Mouse (Mus musculus) forebrain, embryonic 14.5 days (tissue): ENCODE measurements at regions not wholly inside any gene's neighbourhood (a gene's known extent, or its start where the extent isn't known, plus 50 kb on each side); places are given as distances from the start of the nearest gene placed in this dataset.

Source experiments
- ATAC-seq: fragments of 200-750 bp; cut with Nextera tagmentation; 2 replicates; pipeline ENCODE4 v1.8.0; 2017; ENCODE audit warnings: mild to moderate bottlenecking, moderate library complexity
- DNase-seq: peaks from one replicate; pipeline ENCODE4 v3.0.0-alpha.2; 2015; ENCODE audit warnings: low spot score
- H3K27ac ChIP-seq: fragments of 300-500 bp; sonication (generic); 2 replicates; pipeline ENCODE4 v1.5.1; 2014; ENCODE audit warnings: low read depth, mild to moderate bottlenecking, control low read depth, low read length, moderate library complexity
- H3K27me3 ChIP-seq: fragments of 300-500 bp; sonication (generic); replicated peaks from 2 replicates; pipeline ENCODE4 v1.6.1; 2014; ENCODE audit warnings: low read length, control low read depth, mixed read lengths; ENCODE audit not compliant: control insufficient read depth, insufficient read depth
- H3K36me3 ChIP-seq: fragments of 300-500 bp; sonication (generic); 2 replicates; pipeline ENCODE4 v1.6.1; 2014; ENCODE audit warnings: low read length, control low read depth; ENCODE audit not compliant: control insufficient read depth, insufficient read depth
- H3K4me1 ChIP-seq: fragments of 300-500 bp; sonication (generic); 2 replicates; pipeline ENCODE4 v1.6.1; 2014; ENCODE audit warnings: antibody characterized with exemption, low read length, control low read depth; ENCODE audit not compliant: control insufficient read depth, insufficient read depth
- H3K4me2 ChIP-seq: fragments of 300-500 bp; sonication (generic); 2 replicates; pipeline ENCODE4 v1.6.1; 2014; ENCODE audit warnings: mild to moderate bottlenecking, control low read depth, low read length
- H3K4me3 ChIP-seq: fragments of 300-500 bp; sonication (generic); 2 replicates; pipeline ENCODE4 v1.5.1; 2014; ENCODE audit warnings: low read depth, low read length, control low read depth
- H3K9ac ChIP-seq: fragments of 300-500 bp; sonication (generic); 2 replicates; pipeline ENCODE4 v1.6.1; 2014; ENCODE audit warnings: mild to moderate bottlenecking, low read length, control low read depth, moderate library complexity
- H3K9me3 ChIP-seq: fragments of 300-500 bp; sonication (generic); replicated peaks from 2 replicates; pipeline ENCODE4 v1.6.1; 2016; ENCODE audit warnings: low read length, control low read depth, mixed read lengths; ENCODE audit not compliant: control insufficient read depth
- WGBS: fragments of 180-500 bp; shearing (Covaris S2); extraction: QIAGEN DNeasy Blood & Tissue Kit; methylation state at CpG from one replicate; pipeline ENCODE4 v1.1.7; 2014; 5-methylcytosine and 5-hydroxymethylcytosine counted together

GRCm38 (mm10) chr10:12083961-12084360, 740.8 kb downstream of the Epm2a start:
- Histone ChIP-seq H3K27me3 (no peaks in the 10 kb centered on the region), H3K9ac (no peak overlapping the region), H3K4me1 (no peaks in the 10 kb centered on the region), H3K9me3 (no peaks in the 10 kb centered on the region), H3K36me3 (no peaks in the 10 kb centered on the region), H3K4me3 (no peak overlapping the region), H3K4me2 (no peak overlapping the region), H3K27ac (no peak overlapping the region)
- ATAC-seq (no peak), DNase-seq (no peak)
- 97% methylated on average over 1 of the region's 1 CpGs for WGBS

DNA sequence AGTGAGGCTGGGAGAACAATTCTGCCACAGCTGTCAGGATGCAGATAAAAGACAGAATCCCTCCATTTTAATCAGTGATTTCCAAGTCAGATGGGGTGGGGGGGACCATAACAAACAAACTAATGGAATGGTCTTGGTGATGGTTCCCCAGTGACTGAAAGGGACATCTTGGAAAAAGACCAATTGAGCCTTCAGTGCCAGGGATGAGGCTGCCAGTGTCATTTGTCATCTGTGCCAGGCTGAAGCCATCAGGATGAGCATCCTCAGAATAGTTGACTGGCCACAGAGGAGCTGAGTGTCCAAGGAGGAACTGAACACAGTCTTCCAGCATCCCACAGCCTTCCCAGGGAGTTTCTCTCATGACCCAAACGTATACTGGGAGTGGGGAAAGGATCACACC, 749.3 kb downstream of the Epm2a start:
- H3K36me3 ChIP-seq: no peaks in the 10 kb centered on the region
- H3K4me2 ChIP-seq: no peak overlapping the region
- H3K27ac ChIP-seq: no peak overlapping the region
- no peaks in the 10 kb centered on the region for H3K9me3 ChIP-seq
- H3K9ac ChIP-seq: no peak overlapping the region
- no peaks in the 10 kb centered on the region for H3K27me3 ChIP-seq
- DNase-seq (no peak), ATAC-seq (no peak)
- H3K4me3 ChIP-seq: no peak overlapping the region
- H3K4me1 ChIP-seq: no peaks in the 10 kb centered on the region
- WGBS: 54% methylated on average over 1 of the region's 1 CpGs

DNA sequence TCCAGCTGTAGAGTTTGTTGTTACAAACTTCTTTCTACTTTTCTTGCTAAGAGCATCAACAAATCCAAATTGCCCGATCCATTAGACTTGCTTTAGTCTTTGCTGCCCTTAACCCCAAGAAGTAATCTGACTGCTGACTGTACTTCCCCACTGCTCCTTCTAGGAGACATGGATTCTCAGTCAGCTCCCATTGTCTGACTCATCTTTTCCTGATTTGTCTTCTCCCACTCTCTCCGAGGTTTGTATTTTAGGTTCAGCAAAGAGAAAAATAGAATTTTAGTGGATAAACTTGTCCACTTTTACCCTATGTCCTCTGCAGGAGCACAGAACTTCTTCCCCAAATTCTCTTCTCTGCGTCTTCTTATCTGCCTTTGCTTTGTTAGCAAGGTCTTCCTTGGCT, 753.5 kb downstream of the Epm2a start:
- H3K4me1 ChIP-seq: no peaks in the 10 kb centered on the region
- WGBS: 92% methylated on average over 3 of the region's 3 CpGs
- no peak overlapping the region for H3K4me3 ChIP-seq
- no peaks in the 10 kb centered on the region for H3K36me3 ChIP-seq
- no peak overlapping the region for H3K9ac ChIP-seq
- ATAC-seq (no peak), DNase-seq (no peak)
- no peak overlapping the region for H3K27ac ChIP-seq
- H3K4me2 ChIP-seq: no peak overlapping the region
- no peaks in the 10 kb centered on the region for H3K27me3 ChIP-seq
- H3K9me3 ChIP-seq: no peaks in the 10 kb centered on the region

DNA sequence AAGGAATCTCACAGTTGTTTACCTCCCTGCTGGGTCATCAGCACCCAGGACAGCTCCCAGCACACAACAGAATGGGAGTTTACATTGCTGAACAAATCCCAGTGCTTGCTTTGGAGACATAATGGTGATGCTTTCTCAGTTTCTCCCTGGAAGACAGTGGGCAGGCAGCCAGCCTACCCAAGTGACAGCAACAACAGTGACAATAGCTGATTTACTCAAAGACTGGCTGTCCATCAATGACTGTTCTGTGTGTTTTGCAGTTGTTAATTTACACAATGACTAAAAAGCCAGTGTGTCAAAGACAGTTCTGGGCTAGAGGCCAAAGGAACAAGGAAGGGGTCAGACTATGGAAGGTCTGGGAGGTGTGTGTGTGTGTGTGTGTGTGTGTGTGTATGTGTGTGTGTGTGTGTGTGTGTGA, 762.2 kb downstream of the Utrn start:
- no peaks in the 10 kb centered on the region for H3K9me3 ChIP-seq
- H3K27ac ChIP-seq: no peak overlapping the region
- no peak overlapping the region for H3K9ac ChIP-seq
- no peaks in the 10 kb centered on the region for H3K27me3 ChIP-seq
- ATAC-seq: peak; percentile 87
- no peak overlapping the region for H3K4me3 ChIP-seq
- H3K4me2 ChIP-seq: no peak overlapping the region
- no peaks in the 10 kb centered on the region for H3K36me3 ChIP-seq
- DNase-seq: peak; percentile 84
- peaks cover 11% of the 10 kb centered on the region for H3K4me1 ChIP-seq

DNA sequence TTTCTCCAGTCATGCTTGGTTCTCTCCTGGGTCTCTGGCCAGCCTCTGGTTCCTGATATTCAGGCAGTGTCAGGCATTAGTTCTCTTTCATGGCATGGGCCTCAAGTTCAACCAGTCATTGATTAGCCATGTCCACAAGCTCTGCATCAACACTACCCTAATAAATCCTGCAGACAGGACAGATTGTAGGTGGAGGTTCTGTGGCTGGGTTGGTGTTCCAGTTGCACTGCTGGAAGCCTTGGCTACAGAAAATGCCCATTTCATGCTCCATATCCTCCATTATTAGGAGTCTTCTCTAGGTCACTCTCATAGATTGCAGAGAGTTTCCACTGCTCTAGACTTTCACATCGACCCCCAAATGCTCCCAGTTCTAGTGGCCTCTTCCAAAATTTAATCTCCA, 757.4 kb downstream of the Utrn start:
- Histone ChIP-seq H3K9me3 (no peaks in the 10 kb centered on the region), H3K9ac (no peak overlapping the region), H3K4me3 (no peak overlapping the region), H3K27ac (no peak overlapping the region), H3K4me2 (no peak overlapping the region), H3K36me3 (no peaks in the 10 kb centered on the region), H3K27me3 (no peaks in the 10 kb centered on the region), H3K4me1 (peaks cover 9% of the 10 kb centered on the region)
- no peak for DNase-seq
- 74% methylated on average over 1 of the region's 1 CpGs for WGBS
- ATAC-seq: no peak

DNA sequence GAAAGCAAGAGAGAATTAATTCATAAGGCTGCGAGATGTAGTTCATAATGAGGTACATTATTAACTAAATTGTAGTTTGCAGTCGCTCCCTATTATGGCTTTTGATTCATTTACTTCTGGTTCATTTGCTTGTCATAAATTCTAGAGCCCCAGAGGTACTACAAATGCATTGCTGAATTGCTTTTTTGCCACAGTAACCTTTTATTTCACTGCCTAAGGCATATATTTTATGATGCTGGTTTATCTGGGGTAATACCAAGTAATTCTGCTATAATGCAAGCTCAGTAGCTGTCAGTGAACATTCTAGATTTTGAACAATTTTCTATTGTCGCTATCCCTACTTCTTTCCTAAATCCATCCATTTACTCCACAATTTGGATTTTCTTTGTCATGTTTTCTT, 753.4 kb downstream of the Utrn start:
- no peak overlapping the region for H3K4me3 ChIP-seq
- ATAC-seq: no peak
- 77% methylated on average over 3 of the region's 3 CpGs for WGBS
- no peak overlapping the region for H3K27ac ChIP-seq
- no peaks in the 10 kb centered on the region for H3K9me3 ChIP-seq
- no peak overlapping the region for H3K9ac ChIP-seq
- no peak for DNase-seq
- no peaks in the 10 kb centered on the region for H3K36me3 ChIP-seq
- no peaks in the 10 kb centered on the region for H3K27me3 ChIP-seq
- H3K4me2 ChIP-seq: no peak overlapping the region
- H3K4me1 ChIP-seq: no peaks in the 10 kb centered on the region

DNA sequence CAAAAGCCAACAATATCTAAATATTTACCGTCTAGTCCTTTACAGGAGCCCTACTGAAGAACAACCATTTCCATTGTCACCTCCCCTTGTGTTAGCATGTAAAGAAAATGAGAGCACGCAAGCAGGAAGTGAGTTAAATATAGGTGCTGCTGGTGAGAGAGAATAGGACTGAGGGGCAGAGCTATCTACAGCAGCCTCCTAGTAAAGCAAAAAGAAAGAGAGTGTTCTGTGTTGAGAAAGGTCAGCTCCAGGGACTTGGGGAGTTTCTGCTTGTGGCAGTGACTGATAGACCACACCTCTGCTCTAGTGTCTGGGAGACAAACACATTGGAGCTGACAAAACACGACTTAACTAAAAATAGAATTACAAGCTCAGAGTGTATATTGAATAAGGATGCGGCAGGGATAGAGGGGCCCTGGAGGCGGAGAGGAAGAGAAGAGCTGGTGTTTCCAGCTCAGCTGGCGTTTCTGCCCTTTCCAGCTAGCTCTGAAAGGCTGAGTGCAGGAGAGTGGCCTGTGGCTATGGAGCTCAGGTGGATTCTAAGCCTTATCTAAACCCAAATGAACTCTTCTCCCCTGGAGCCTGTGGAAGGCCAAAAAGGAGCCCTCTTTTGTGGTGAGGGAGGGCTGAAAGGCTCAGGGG, 752.4 kb downstream of the Utrn start:
- no peaks in the 10 kb centered on the region for H3K27me3 ChIP-seq
- H3K9ac ChIP-seq: no peak overlapping the region
- no peaks in the 10 kb centered on the region for H3K36me3 ChIP-seq
- no peak overlapping the region for H3K4me3 ChIP-seq
- ATAC-seq: no peak
- H3K4me2 ChIP-seq: no peak overlapping the region
- no peak overlapping the region for H3K27ac ChIP-seq
- 60% methylated on average over 6 of the region's 6 CpGs for WGBS
- no peaks in the 10 kb centered on the region for H3K4me1 ChIP-seq
- DNase-seq: no peak
- no peaks in the 10 kb centered on the region for H3K9me3 ChIP-seq

GRCm38 (mm10) chr10:12124272-12124671, 744.9 kb downstream of the Utrn start:
- Histone ChIP-seq H3K27ac (no peak overlapping the region), H3K9me3 (no peaks in the 10 kb centered on the region), H3K4me1 (no peaks in the 10 kb centered on the region), H3K4me3 (no peak overlapping the region), H3K36me3 (no peaks in the 10 kb centered on the region), H3K4me2 (no peak overlapping the region), H3K9ac (no peak overlapping the region), H3K27me3 (no peaks in the 10 kb centered on the region)
- ATAC-seq (no peak), DNase-seq (no peak)
- WGBS: 51% methylated on average over 2 of the region's 2 CpGs

- no peaks in the 10 kb centered on the region for H3K9me3 ChIP-seq
- no peak overlapping the region for H3K4me2 ChIP-seq
- no peaks in the 10 kb centered on the region for H3K27me3 ChIP-seq
- H3K36me3 ChIP-seq: no peaks in the 10 kb centered on the region
- WGBS: 61% methylated on average over 3 of the region's 3 CpGs
- no peak overlapping the region for H3K27ac ChIP-seq
- DNase-seq (no peak), ATAC-seq (no peak)
- H3K9ac ChIP-seq: no peak overlapping the region
- H3K4me1 ChIP-seq: no peaks in the 10 kb centered on the region
- H3K4me3 ChIP-seq: no peak overlapping the region
Measured at GRCm38 (mm10) chr10:12129486-12129885, 739.7 kb downstream of the Utrn start.
